Mouse (Mus musculus) gastrocnemius, postnatal 25 days (tissue): ENCODE measurements around the gene Zfp991. TPM values are rescaled to one million over a fixed set of nuclear protein-coding genes. Genes with fewer than 3 reads are reported as not detected.

Experiments used
- total RNA-seq, 2 experiments: library from RNA; stranded (reverse); gene quantifications; 1 replicate in 1 of 2; 2 replicates in 1 of 2; pipeline ENCODE4 v1.2.3; 2021

Zfp991 gene
- total RNA-seq, 2 experiments from 2014 or later, result 1.5 to 2.7 TPM

Other genes starting within 250 kb of the Zfp991 start
- not detected for gene Gm21411, start 222.4 kb upstream of the Zfp991 start, total RNA-seq
- not detected for gene Zfp989, start 160.1 kb upstream of the Zfp991 start, total RNA-seq
- under 1 TPM in 1 of 2 experiments, not detected in 1; 0.08 TPM for gene Rex2, start 110.2 kb upstream of the Zfp991 start, total RNA-seq
- gene Zfp988, start 173.6 kb downstream of the Zfp991 start, total RNA-seq, result not detected
- not detected for gene Zfp978, start 229.3 kb downstream of the Zfp991 start, total RNA-seq